Mouse (Mus musculus) activated CD4-positive, CD25-positive, alpha-beta regulatory T cell, adult 4 months (primary cell): ENCODE data around the gene Nnat. TPM values are rescaled to one million over a fixed set of nuclear protein-coding genes. Genes with fewer than 3 reads are reported as not detected.

Source experiments
- ATAC-seq: one replicate; pipeline ENCODE4 v1.8.0; 2017
- polyA plus RNA-seq, 2 experiments: library from polyadenylated mRNA; unstranded; fragments of 100-300 nt; shearing (Covaris generic); gene quantifications; one replicate each; pipeline ENCODE4 v1.2.1; 2017

The Nnat gene
- under 1 TPM in 1 of 2 experiments, not detected in 1; 0.56 TPM for polyA plus RNA-seq

DNA sequence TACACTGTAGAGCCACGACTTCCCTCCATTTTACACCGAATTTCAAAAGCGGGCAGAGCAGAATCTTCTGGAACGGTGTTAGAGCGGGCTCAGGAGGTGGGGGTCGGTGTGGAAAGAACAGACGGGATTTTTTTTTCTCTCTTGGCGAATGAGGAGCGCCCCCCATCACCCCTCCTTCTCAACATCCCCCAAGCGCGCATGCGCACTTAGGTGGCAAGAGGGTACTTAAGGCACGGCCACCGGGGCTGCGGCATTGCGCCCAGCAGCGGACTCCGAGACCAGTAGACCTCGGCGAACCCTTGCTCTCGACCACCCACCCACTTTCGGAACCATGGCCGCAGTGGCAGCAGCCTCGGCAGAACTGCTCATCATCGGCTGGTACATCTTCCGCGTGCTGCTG, at the start of gene Nnat:
Gene Nnat, plus strand, starts transcription at position 221 of the 400 bp plus-strand sequence.
- ATAC-seq = no peak

DNA sequence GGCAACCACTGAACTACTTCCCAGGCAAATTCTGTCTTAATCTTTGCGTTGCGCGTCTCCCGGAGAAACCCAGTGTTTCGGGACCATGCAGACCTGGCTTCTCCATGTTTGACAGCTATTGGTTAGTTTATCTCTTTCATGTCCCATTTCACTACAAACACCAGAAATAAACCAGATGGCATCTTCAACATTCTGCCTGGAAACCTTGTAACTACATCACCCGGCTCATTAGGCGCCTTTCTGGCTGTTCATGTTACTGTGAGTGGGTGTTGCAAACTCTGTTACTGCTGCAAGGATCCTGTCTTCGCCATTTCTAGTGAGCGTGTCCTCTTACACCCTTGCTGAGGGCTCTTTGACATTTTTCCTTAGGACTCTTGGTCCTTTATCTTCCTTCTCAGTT, 47.0 kb upstream of the Nnat start:
- no peak for ATAC-seq

DNA sequence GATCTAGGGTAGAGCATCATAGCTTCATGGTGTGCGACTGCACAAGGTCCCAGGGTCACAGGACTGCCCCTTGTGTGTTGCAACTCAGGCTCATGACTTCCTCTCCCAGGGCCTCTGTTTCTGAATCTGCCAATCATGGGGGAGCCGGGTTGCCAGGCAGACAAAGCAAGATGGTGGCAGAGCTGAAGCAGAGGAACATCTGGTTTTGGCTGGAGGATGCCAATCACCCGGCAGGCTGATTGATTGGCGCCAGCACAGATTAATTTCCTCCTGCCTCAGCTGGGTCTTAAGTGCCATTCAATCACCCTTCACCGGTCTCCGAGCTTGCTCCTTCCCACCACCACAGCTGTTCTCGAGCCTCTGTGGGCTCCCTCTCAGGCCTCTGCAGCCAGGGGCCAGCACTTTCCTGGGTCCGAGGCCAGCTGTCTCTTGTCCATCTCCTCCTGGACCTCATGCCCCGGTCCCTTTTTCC, 46.1 kb upstream of the Nnat start:
- no peak for ATAC-seq

DNA sequence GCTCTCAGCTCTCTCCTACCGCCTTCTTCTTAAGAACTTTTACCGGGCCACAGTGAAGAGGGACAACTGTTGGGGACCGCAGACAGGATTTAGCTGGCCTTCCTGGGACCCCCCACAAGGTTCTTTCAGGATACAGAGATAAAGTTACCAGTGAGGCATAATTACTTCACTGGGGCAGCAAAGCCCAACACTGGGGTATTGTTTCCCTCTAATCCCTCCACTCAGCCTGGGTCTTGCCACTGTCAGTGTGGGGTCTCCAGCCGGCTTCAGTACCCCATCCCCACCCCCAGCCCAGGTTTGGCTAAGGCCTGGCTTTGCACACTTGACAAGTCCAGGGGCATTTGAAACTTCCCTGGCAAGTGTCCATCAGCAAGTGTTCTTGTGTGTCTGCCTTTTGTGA, 45.5 kb upstream of the Nnat start:
- no peak for ATAC-seq

DNA sequence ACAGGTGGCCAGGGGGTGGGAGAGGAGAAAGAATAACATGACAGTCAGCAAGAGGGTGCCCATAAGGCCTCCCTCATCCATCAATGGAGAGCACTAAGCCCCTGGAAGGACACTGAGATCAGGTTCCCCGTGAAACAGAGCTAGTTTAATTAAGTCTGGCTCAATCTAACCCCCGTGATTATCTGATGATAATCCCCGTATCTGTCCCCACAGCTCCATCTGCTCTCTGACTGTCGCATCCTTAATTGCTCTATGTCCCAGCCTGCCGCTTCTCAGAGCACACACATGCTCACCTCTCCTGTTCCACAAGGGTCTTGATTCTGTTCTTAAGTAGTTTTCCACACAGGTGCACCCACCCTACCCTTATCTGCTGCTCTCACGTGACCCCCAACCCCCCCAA, 42.4 kb upstream of the Nnat start:
- no peak for ATAC-seq

DNA sequence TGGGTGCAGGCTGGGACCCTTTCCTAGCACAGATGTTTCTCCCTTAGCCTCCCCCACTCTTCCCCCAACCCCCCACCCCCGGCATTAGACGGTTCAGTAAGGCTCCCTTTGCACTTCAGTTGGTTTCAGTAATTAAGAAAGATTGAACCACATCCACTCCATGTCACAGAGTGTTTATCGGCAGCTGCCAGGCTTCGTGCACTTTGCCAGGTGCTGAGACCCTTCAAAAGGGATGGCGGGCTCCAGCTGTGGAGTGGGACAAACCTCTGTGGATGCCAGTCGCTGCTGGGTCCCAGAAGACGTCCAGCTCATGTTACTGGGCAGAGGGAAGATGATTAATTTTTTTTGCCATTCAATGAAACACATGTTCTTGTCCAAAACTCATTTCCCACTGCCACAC, 41.4 kb upstream of the Nnat start:
- ATAC-seq = no peak

DNA sequence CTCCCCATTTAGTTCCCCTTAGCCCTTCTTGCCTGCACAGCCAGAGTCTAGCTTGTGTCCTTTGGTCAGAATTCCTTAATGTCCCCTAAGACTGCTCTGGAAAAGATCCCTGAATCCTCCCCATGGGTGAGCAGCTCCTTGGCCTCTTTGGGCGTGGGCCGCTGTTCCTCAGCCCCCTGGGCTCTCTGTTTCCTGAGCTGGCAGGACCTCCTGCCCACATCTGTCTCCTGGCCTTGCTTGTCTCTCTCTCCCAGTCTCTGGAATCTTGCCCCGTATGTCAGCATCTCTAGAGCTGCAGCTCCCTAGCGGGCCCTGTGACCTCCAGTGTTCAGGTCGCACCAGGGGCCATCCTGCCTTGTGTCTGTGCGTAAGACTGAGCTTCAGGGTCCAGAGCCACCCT, 40.4 kb upstream of the Nnat start:
- no peak for ATAC-seq

DNA sequence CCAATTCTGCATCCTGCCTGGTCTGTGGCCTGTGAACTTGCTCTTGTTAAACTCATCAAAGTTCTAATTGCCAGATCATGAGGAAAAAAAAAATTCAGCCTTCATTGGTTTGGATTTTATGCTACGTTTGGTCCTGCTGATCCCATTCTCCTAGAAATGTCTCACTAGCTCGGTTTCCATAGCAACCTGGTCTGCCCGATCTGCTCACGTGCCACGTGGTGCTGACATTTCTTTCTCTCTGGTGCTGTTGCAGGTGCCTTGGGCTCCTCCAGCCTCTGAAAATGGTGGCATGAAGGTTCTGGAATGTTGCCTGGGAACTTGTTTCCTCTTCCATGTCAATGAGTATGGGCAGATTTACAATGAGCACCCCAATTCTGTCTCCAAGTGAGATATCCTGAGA, 39.4 kb upstream of the Nnat start:
- no peak for ATAC-seq

DNA sequence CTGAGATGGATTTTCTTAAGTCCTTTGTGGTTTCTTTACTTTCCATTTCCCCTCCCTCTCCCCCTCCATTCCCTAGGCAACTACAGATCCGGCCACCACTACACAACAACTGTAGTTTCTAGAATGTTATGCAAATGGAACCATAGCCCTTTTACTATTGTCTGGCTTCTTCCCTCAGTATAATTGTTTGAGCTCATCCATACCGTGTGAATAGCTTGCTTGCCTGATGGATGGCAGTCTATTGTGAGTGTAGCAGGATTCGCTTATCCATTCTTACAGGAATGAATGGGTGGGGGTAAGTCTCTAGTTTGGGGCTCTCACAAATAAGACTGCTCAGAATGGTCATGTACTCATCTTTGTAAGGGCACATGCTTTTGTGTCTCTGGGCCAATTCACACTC, 37.3 kb upstream of the Nnat start:
- ATAC-seq = no peak

DNA sequence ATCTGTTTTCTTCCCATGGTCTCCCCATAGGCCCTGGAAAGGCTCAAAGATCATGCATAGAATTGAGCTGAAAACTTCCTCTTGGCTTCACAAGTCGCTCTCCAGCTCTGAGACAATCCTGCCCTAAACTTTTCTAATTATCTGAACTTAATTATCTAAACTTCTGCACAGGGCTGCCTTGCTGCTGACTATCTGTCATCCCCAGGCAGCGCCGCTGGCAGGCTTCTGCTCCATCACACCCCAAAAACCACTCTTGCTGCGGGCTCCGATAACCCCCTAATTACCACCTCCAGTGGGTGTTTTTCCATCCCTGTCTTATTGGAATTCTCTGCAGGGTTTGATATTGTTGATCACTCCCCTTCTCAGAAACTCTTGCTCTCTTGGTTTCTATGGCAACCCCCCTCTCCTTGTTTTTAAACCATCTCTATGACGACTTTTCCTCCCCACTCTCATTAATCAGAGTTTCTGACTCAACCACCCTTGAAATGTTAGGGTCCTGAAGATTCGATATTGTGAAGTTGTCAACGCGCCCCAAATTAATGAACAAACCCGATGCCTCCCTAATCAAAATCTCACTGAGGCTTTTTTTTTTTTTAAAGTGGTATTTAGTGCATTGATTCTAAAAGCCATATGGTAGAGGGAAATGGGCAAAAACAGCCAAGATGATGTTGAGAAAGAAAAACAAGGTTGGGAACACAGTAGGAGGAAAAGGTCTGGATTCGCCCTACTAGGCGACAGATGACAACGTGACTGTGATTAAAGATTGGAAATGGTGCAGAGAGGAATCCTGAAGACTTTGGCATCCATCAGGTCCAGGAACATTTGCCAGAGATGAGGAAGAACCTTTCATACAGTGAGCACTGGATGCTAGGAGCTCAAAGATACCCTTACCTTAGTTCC, 29.6 kb upstream of the Nnat start:
- ATAC-seq = no peak

DNA sequence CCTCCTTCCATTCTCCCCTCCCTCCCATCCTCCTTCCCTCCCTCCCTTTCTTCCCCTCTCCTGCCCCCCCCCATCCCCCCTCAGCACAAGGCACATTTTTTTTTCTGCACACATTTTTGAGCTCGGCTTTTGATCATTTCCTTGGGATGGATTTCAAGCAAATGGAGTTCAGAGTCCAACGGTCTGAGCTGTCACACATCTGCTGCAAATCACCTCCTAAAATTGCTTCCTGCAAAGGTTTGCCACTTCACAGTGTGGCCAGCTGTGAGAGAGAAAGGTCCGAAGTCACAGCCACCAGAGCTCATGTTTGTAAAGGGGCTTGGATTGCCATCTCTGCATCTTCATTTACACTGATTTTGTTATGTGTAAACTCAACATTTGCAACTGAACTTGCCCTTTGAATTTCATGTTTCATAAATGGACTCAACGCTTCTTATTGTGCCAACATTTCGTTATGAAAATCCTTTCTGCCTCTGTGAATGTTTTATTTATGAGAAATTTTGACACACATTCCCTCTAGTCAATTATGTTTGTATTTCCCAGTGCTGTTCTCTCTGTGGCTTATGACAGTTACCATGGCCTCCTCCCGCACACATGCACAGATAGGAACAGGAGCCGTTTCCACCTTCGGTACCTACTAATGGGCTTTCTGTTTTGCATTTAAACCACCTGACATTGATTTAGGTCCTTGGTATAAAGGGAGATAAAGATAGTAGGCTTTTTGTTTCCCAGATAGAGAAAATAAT, 28.0 kb upstream of the Nnat start:
- ATAC-seq = no peak

DNA sequence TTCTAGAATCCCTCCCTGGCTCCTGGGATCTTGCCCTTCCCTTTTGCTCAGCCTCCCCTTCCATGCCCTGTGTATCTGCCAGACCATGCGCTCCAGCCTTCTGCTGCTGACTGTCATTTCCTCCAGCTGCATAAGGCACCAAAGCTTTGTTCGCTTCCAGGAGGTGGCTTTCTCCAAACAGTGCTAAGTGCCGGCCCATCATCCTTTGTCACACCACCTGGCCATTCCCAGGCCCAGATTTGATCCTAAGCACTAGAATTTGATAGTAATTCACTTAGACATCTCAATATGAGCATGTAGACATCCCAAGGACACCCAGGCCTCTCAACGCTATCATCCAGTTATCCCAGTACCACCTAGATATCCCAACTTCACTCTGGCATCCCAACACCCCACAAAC, 25.7 kb upstream of the Nnat start:
- ATAC-seq = no peak

DNA sequence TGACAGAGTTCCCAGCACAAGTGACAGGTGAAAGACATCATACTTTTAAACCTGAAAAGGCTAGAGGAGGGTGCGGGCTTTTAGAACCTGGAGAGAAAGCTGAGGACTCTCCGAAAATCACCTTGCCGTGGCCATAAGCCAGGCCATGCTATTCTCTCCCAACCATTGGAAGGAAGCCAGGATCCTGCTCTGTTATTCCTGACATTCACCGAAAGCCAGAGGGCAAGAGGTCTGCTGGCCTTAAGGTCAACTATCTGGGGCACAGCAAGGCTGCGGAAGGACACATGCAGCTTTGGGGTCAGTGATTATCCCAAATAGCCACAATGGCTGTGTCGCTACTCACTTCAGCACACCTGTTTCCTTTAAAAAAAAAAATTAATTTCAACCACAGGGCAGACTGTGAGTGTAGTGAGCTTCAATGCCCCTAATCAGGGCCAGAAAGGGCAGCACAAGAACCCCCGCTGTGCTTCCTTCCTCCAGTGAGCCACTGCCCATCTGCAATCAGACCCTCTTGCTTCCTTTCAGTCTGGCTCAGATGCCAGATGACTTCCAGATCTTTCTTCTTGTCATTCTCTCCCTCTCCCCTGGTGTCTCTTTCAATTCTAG, 23.3 kb upstream of the Nnat start:
- no peak for ATAC-seq

DNA sequence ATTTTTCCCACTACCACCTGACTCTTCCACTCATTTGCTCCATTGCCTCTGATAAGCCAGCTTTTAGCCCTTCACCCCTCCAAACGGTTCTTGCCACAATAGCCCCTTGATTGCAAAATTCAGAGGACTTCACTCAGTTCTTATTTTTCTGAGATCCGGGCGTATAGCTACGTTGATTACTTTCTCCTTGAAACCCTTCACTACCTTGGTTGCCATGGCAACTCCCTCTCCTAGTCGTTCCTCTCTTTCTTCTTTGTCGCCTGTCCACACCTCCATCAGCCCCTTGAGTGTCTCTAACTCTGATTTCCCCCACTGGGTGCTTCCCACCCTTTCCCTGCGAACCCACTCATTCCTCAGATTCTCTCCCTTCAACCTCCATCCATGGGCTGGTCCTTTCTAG, 22.8 kb upstream of the Nnat start:
- ATAC-seq = no peak

DNA sequence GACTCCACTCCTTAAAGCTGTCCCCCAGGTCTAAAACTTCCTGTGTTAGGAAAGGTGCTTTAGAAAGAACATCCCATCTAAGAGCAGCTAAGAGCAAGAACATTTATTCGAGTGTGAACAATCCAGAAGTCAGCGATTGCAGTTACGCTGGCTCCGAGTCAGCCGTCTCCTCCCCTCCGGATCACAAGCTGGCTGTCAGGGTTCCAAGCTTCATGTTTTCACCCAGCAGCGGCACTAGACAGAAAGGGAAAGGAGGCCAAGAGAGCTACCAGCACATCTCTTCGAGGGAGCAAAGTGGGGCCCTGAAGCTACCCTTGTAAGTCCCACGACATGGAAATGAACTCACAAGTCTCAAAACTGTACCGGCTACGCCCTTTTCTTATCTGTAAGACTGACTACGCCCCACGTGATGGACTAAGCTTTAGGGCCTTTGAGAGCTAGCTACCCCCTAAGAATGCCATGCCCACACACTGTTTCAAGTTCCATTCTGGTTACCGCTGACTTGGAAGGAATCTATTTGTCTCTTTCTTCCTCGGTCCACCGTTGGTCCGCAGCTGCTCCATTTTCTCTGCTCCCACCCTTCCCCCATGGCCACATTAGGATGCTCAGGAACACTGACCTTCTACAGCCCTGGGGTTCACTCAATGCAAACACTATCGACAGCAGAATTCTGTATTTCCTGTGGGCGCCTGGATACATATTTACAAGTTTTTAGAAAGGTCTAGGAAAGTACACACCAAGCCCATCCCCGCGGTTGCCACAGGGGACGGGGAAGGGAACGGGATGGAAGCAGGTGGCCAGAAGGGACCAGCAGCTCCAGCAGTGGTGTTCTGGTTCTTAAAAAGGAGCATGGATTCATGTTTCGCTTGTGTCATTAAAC, 19.6 kb upstream of the Nnat start:
- no peak for ATAC-seq

DNA sequence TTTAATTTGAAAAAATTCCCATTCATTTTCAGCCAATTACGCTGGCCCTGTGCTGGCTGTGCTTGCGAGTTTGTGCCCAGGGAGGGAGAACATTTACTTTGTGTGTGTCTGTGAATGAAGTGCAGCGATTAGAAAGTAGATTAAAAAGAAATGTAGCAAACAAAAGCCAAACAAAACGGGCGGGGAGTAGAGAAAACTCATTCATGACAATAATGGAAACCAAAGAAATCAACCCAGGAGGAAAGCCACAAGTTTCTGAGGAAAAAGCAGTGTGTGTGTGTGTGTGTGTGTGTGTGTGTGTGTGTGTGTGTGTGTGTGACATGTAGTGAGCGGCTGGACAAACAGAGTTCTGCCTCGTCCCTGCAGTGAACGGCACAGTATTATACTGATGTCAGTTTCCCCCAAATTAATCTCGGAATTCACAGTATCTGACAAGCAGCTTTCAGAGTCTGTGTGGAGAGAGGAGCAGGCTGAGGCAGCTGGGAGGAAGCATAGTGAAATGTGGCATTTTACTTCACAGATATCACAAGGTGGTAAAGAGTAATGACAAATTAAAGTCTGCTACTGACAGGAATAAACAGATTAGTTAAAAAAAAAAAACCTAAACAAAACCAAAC, 18.8 kb upstream of the Nnat start:
- ATAC-seq = no peak

DNA sequence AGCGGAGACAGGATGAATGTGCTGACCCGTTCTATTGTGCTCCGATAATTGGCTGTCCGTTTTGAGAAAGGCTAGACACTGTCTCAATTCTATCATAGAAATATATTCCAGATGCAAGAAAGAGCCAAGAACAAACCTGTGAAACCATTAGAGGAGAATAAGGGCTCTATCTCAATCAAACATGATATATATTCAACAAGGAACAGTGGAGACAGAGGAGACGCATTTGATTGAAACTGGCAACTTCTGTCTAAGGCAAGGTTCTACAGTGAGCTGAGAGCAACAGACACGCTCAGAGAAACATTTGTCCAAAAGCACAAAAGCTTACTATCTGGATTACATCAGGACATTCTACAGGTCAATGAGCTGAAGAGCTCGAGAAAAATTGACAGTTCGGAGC, 18.2 kb upstream of the Nnat start:
- no peak for ATAC-seq

DNA sequence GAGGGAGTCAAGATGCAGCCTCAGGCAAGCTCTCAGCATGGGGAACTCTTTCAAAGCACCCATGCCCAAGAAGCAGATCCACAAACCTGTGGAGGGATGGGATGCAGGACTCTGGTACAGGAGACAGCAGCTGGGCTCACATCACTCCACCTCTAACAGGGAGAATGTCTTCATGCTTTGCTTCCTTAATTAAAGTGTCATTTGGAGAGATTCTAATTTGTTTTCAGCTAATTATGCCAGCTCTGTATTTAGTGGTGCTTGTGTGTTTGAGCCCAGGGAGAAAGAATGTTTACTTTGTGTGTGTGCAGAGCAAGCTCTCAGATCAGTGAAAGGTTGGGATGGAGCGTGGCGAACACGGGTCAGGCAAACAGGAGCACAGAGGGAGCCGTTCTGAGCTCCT, 17.5 kb upstream of the Nnat start:
- no peak for ATAC-seq

DNA sequence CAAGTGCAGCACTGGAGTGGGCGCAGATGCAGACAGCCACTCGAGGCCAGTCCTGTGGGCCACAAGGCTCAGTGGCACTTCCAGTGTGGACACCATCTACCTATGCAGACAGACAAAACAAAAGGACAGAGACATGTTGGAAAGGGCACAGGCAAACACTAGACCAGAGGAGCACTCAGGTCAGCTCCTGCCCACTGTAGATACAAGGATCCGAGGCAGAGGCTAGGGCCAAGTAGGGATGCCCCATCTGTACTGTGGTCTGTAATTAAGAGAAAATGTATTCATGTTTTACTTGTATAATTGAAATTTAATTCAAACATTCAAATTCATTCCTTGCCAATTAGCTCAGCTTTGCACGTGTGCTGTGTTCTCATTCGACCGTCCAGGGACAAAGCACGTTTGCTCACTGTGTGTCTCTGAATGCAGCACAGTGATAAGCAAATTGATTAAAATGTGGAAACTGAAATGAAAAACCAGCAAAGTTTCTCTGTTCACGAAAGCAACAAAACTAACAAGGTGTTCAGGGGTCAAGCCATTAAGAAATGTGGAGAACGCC, 15.5 kb upstream of the Nnat start:
- no peak for ATAC-seq

DNA sequence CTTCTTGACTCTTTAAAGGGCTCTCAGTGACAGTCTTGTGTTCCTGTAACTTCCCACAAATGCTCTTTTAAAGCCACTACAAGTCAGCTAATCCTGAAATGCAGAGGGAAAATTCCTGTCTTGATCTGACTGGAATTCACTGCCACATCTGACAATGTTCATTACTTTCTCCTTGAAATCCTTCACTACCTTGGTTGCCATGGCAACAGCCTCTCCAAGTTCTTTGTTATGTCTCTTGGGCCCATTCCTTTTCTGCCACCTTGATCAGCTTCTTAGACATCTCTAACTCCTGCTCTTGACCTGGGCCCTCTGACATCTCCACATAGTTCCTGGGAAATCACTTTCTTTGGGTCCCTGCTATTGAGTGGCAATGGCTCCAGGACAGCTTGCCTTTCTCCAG, 13.2 kb upstream of the Nnat start:
- no peak for ATAC-seq

DNA sequence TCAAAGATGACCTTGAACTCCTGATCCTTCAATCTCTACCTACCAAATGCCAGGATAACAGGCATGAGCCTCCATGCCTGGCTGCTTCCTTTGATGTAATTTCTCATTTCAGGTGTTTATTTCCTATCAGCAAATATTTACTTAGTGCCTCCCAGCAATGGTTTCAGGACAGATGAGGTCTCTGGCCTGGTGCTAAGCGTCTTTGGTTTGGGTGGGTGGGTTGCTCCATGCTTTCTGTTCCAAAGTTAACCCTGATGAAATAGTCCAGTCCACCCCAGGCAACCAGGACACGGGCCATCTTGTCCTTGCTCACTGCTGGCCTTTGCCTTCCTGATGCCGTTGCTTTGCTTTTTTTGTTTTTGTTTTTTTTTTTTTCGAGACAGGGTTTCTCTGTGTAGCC, 9.6 kb upstream of the Nnat start:
- ATAC-seq = no peak
